Mouse (Mus musculus) lung, embryonic 14.5 days (tissue): Measurements from ENCODE around the gene Dmbt1. TPM values are rescaled to one million over a fixed set of nuclear protein-coding genes. Genes with fewer than 3 reads are reported as not detected.
"Not testable (repeated sequence)": the region's sequence is repeated elsewhere in the genome, so short reads cannot be mapped to it uniquely, and the experiment has no call there.

Experiments used
- ATAC-seq: fragments of 200-750 bp; cut with Nextera tagmentation; 2 replicates; pipeline ENCODE4 v1.8.0; 2017; ENCODE audit warnings: mild to moderate bottlenecking, moderate TSS enrichment, moderate library complexity; ENCODE audit not compliant: insufficient read depth
- DNase-seq: peaks from one replicate; pipeline ENCODE4 v3.0.0-alpha.2; 2015
- H3K27ac ChIP-seq: fragments of 300-500 bp; sonication (generic); 2 replicates; pipeline ENCODE4 v1.5.1; 2014; ENCODE audit warnings: low read depth, mild to moderate bottlenecking, moderate library complexity
- H3K27me3 ChIP-seq: fragments of 300-500 bp; sonication (generic); 2 replicates; pipeline ENCODE4 v1.6.1; 2014; ENCODE audit warnings: low read length, control low read depth; ENCODE audit not compliant: insufficient read depth
- H3K36me3 ChIP-seq: fragments of 300-500 bp; sonication (generic); 2 replicates; pipeline ENCODE4 v1.6.1; 2014; ENCODE audit warnings: control low read depth; ENCODE audit not compliant: insufficient read depth
- H3K4me1 ChIP-seq: fragments of 300-500 bp; sonication (generic); 2 replicates; pipeline ENCODE4 v1.6.1; 2014; ENCODE audit warnings: antibody characterized with exemption, control low read depth; ENCODE audit not compliant: insufficient read depth
- H3K4me2 ChIP-seq: fragments of 300-500 bp; sonication (generic); 2 replicates; pipeline ENCODE4 v1.6.1; 2014; ENCODE audit warnings: mild to moderate bottlenecking
- H3K4me3 ChIP-seq: fragments of 300-500 bp; sonication (generic); 2 replicates; pipeline ENCODE4 v1.5.1; 2014; ENCODE audit warnings: low read depth, low read length
- H3K9ac ChIP-seq: fragments of 300-500 bp; sonication (generic); 2 replicates; pipeline ENCODE4 v1.6.1; 2014
- H3K9me3 ChIP-seq: fragments of 300-500 bp; sonication (generic); 2 replicates; pipeline ENCODE4 v1.6.1; 2016; ENCODE audit warnings: low read depth, low read length, control low read depth
- CTCF ChIP-seq: IDR thresholded peaks from 2 replicates; pipeline ENCODE4 v1.5.1; 2016; ENCODE audit warnings: antibody characterized with exemption, low read depth
- WGBS: fragments of 180-500 bp; shearing (Covaris S2); extraction: QIAGEN DNeasy Blood & Tissue Kit; methylation state at CpG from one replicate; pipeline ENCODE4 v1.1.7; 2014; 5-methylcytosine and 5-hydroxymethylcytosine counted together
- polyA plus RNA-seq: library from polyadenylated mRNA; unstranded; fragments of >200 nt; fragmentation: Nextera tagmentation; extraction: Ambion mirVana; gene quantifications from 2 replicates; pipeline ENCODE4 v1.2.1, GENCODE M21; 2014

Gene Dmbt1
- polyA plus RNA-seq, 1 experiment from 2014 or later = not detected

- WGBS = 54% methylated on average over 1 of the region's 1 CpGs
- TF ChIP-seq CTCF = no peak
- DNase-seq (peak; percentile 27), ATAC-seq (no peak)
- H3K4me2 ChIP-seq = no peak overlapping the region
- no peaks in the 10 kb centered on the region for H3K27me3 ChIP-seq
- H3K4me3 ChIP-seq = no peak overlapping the region
- H3K9ac ChIP-seq = no peak overlapping the region
- H3K4me1 ChIP-seq = no peaks in the 10 kb centered on the region
- H3K36me3 ChIP-seq = no peaks in the 10 kb centered on the region
- no peak overlapping the region for H3K27ac ChIP-seq
- no peaks in the 10 kb centered on the region; the same call in 1 of the 2 replicates for H3K9me3 ChIP-seq
Measured at GRCm38 (mm10) chr7:131011901-131012300, 20.0 kb upstream of the Dmbt1 start.

- Histone ChIP-seq H3K27ac (no peak overlapping the region), H3K4me2 (no peak overlapping the region), H3K9me3 (no peaks in the 10 kb centered on the region; the same call in 1 of the 2 replicates), H3K36me3 (no peaks in the 10 kb centered on the region), H3K4me1 (no peaks in the 10 kb centered on the region), H3K9ac (no peak overlapping the region), H3K27me3 (no peaks in the 10 kb centered on the region), H3K4me3 (no peak overlapping the region)
- WGBS = 80% methylated on average over 2 of the region's 2 CpGs
- no peak for TF ChIP-seq CTCF
- DNase-seq = no peak
- ATAC-seq = no peak
Measured at GRCm38 (mm10) chr7:131019181-131019580, 12.7 kb upstream of the Dmbt1 start.

GRCm38 (mm10) chr7:131024807-131025206 is 7.0 kb upstream of the Dmbt1 start:
- ATAC-seq = no peak
- 42% methylated on average over 1 of the region's 1 CpGs for WGBS

GRCm38 (mm10) chr7:131027557-131027956 is 4.3 kb upstream of the Dmbt1 start:
- Histone ChIP-seq H3K4me2 (no peak overlapping the region), H3K4me1 (no peaks in the 10 kb centered on the region), H3K27me3 (no peaks in the 10 kb centered on the region), H3K9me3 (no peaks in the 10 kb centered on the region), H3K9ac (no peak overlapping the region), H3K36me3 (no peaks in the 10 kb centered on the region), H3K27ac (no peak overlapping the region), H3K4me3 (no peak overlapping the region)
- 59% methylated on average over 1 of the region's 1 CpGs for WGBS
- DNase-seq (no peak), ATAC-seq (no peak)
- no peak for TF ChIP-seq CTCF

More at GRCm38 (mm10) chr7:131024807-131025206, 7.0 kb upstream of the Dmbt1 start:
- TF ChIP-seq CTCF = no peak
- no peak overlapping the region for H3K27ac ChIP-seq
- H3K4me2 ChIP-seq = no peak overlapping the region
- no peaks in the 10 kb centered on the region for H3K36me3 ChIP-seq
- no peak for DNase-seq
- H3K4me1 ChIP-seq = no peaks in the 10 kb centered on the region
- no peaks in the 10 kb centered on the region for H3K27me3 ChIP-seq
- no peaks in the 10 kb centered on the region for H3K9me3 ChIP-seq
- H3K9ac ChIP-seq = no peak overlapping the region
- no peak overlapping the region for H3K4me3 ChIP-seq

GRCm38 (mm10) chr7:131036396-131036795 is 4.5 kb downstream of the Dmbt1 start:
- Histone ChIP-seq H3K27me3 (no peaks in the 10 kb centered on the region), H3K4me3 (no peak overlapping the region), H3K9ac (no peak overlapping the region), H3K9me3 (no peaks in the 10 kb centered on the region), H3K36me3 (no peaks in the 10 kb centered on the region), H3K27ac (no peak overlapping the region), H3K4me2 (no peak overlapping the region), H3K4me1 (no peaks in the 10 kb centered on the region)
- ATAC-seq = no peak
- WGBS = 79% methylated on average over 3 of the region's 3 CpGs
- no peak for DNase-seq
- TF ChIP-seq CTCF = no peak

GRCm38 (mm10) chr7:131037083-131037482 is 5.2 kb downstream of the Dmbt1 start:
- no peak for ATAC-seq
- Histone ChIP-seq H3K4me3 (no peak overlapping the region), H3K4me2 (no peak overlapping the region), H3K27me3 (no peaks in the 10 kb centered on the region), H3K27ac (no peak overlapping the region), H3K4me1 (no peaks in the 10 kb centered on the region), H3K9me3 (no peaks in the 10 kb centered on the region), H3K36me3 (no peaks in the 10 kb centered on the region), H3K9ac (no peak overlapping the region)
- 32% methylated on average over 2 of the region's 2 CpGs for WGBS
- no peak for TF ChIP-seq CTCF
- no peak for DNase-seq

GRCm38 (mm10) chr7:131040760-131041159 is 8.9 kb downstream of the Dmbt1 start:
- H3K9me3 ChIP-seq, H3K27me3 ChIP-seq, DNase-seq, ATAC-seq, H3K36me3 ChIP-seq, H3K4me1 ChIP-seq, H3K4me2 ChIP-seq, H3K4me3 ChIP-seq, H3K27ac ChIP-seq, H3K9ac ChIP-seq: not testable (repeated sequence)
- WGBS = 81% methylated on average over 8 of the region's 8 CpGs

GRCm38 (mm10) chr7:131042657-131043056 is 10.8 kb downstream of the Dmbt1 start:
- H3K36me3 ChIP-seq = no peaks in the 10 kb centered on the region
- ATAC-seq = no peak
- H3K9ac ChIP-seq = no peak overlapping the region
- no peaks in the 10 kb centered on the region for H3K4me1 ChIP-seq
- H3K4me2 ChIP-seq = no peak overlapping the region
- H3K27me3 ChIP-seq = no peaks in the 10 kb centered on the region
- peak; percentile 40 for DNase-seq
- peak; percentile 52 for TF ChIP-seq CTCF
- no peaks in the 10 kb centered on the region for H3K9me3 ChIP-seq
- WGBS = 73% methylated on average over 1 of the region's 1 CpGs
- no peak overlapping the region for H3K27ac ChIP-seq
- no peak overlapping the region for H3K4me3 ChIP-seq
